19 mouse cellular contexts compared by ENCODE assay signal in the genomic region with DNA sequence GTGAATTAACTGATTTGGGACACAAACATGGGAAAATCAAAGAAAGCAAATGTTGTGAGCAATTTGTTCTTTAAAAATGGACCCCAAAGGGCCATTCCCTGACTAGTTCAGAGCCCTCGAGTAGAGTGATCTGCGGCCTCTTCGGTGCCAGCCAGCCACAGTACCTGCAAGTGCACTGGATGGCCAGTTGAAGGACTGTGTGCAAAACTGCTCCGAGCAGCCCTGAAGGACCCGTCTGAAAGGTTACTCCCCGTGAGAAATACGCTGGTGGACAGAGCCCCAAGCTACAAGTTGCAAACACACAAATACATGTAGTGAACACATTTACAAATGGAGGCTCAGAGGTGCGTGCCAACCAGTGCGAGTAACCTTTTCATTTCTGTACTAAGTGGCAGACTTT.
DNase-seq lines count a peak whose midpoint lies in the region; ATAC-seq and TF ChIP-seq lines count a peak whose summit lies in the region.
"Had no signal": no experiment of that assay in that cellular context is flagged by ENCODE, and none has a peak within 500 bp of the region (broad histone marks: within the 10 kb centered on the region; RNA-seq: fewer than 3 reads in every experiment).

No protein-coding gene starts in this region.

- H3K4me3 ChIP-seq in lung, postnatal 0 days (ENCODE audit: low read depth, low read length), result no peak overlapping the region
- no peak overlapping the region for H3K4me3 ChIP-seq in hindbrain, embryonic 15.5 days
- H3K4me3 ChIP-seq in midbrain, embryonic 14.5 days (replicated peaks; ENCODE audit: low read depth, low read length), result no peak overlapping the region
- H3K4me3 ChIP-seq: erythroblast, embryonic 14.5 days; gastrocnemius, adult 2 months; heart, embryonic 10.5 days; left cerebral cortex, adult 2 months had no signal

- no peaks in the 10 kb centered on the region for H3K36me3 ChIP-seq in lung, postnatal 0 days (ENCODE audit: insufficient read depth, low read length)
- no peaks in the 10 kb centered on the region for H3K36me3 ChIP-seq in hindbrain, embryonic 15.5 days
- peaks cover 4% of the 10 kb centered on the region; the same call in 1 of the 2 replicates for H3K36me3 ChIP-seq in midbrain, embryonic 14.5 days (ENCODE audit: control insufficient read depth, insufficient read depth, low read length)
- H3K36me3 ChIP-seq: heart, embryonic 10.5 days had no signal

- WGBS in lung, postnatal 0 days, result 55% methylated on average over 9 of the region's 9 CpGs
- WGBS in hindbrain, embryonic 15.5 days, result 41% methylated on average over 9 of the region's 9 CpGs
- WGBS in midbrain, embryonic 14.5 days, result 37% methylated on average over 9 of the region's 9 CpGs

- intact Hi-C loops in left cerebral cortex, postnatal 36 days (cut with DNase I), result loop anchor here (5.0 kb wide), 1 partner anchor 37 kb away; no protein-coding TSS in a partner anchor

- TF ChIP-seq EP300 in lung, postnatal 0 days (IDR thresholded peaks at IDR 0.05), result no peak

- DNase-seq in lung, postnatal 0 days (ENCODE audit: low spot score), result peak; percentile 26
- DNase-seq in lung, postnatal 25 days (ENCODE audit: low spot score), result no peak
- DNase-seq in midbrain, embryonic 14.5 days, result peak; percentile 65
- DNase-seq in retina, postnatal 1 day, result peak; percentile 32
- DNase-seq in left cerebral cortex, postnatal 36 days (ENCODE audit: low spot score in 2 of 2), result no peak
- no peak for DNase-seq in cerebellum, adult 9-10 months
- DNase-seq in layer of hippocampus, adult 9-11 months, result no peak
- DNase-seq: cerebellum, adult 8-10 months; gastrocnemius, adult 2 months; kidney, adult 8-10 months; thymus, postnatal 36 days had no signal

- no peaks in the 10 kb centered on the region for H3K9me3 ChIP-seq in lung, postnatal 0 days (ENCODE audit: low read length)
- H3K9me3 ChIP-seq in hindbrain, embryonic 15.5 days, result no peaks in the 10 kb centered on the region
- H3K9me3 ChIP-seq in midbrain, embryonic 14.5 days (ENCODE audit: control insufficient read depth, low read length), result no peaks in the 10 kb centered on the region
- H3K9me3 ChIP-seq: heart, embryonic 10.5 days had no signal

- no peak for TF ChIP-seq CTCF in lung, postnatal 0 days (IDR thresholded peaks at IDR 0.05)

- H3K27ac ChIP-seq in lung, postnatal 0 days (ENCODE audit: low read length), result no peak overlapping the region
- peak overlapping the region; percentile 58 for H3K27ac ChIP-seq in hindbrain, embryonic 15.5 days (replicated peaks)
- peak overlapping the region; percentile 87 for H3K27ac ChIP-seq in midbrain, embryonic 14.5 days (replicated peaks; ENCODE audit: low read depth, low read length)
- H3K27ac ChIP-seq: gastrocnemius, adult 2 months; heart, embryonic 10.5 days; left cerebral cortex, adult 2 months; liver, embryonic 14.5 days; macrophage; stomach, postnatal 0 days had no signal

- no peak overlapping the region for H3K4me2 ChIP-seq in lung, postnatal 0 days (replicated peaks; ENCODE audit: low read depth, low read length)
- no peak overlapping the region for H3K4me2 ChIP-seq in hindbrain, embryonic 15.5 days
- no peak overlapping the region for H3K4me2 ChIP-seq in midbrain, embryonic 14.5 days (ENCODE audit: low read length)

- H3K27me3 ChIP-seq in lung, postnatal 0 days (replicated peaks; ENCODE audit: insufficient read depth, low read length), result no peaks in the 10 kb centered on the region
- H3K27me3 ChIP-seq in hindbrain, embryonic 15.5 days, result no peaks in the 10 kb centered on the region
- H3K27me3 ChIP-seq in midbrain, embryonic 14.5 days (ENCODE audit: control insufficient read depth, insufficient read depth, low read length), result no peaks in the 10 kb centered on the region
- H3K27me3 ChIP-seq: Patski had no signal

- H3K4me1 ChIP-seq in lung, postnatal 0 days (ENCODE audit: insufficient read depth, low read depth, low read length), result no peaks in the 10 kb centered on the region
- peaks cover 64% of the 10 kb centered on the region for H3K4me1 ChIP-seq in hindbrain, embryonic 15.5 days (replicated peaks)
- H3K4me1 ChIP-seq in midbrain, embryonic 14.5 days (ENCODE audit: control insufficient read depth, insufficient read depth, low read length), result peaks cover 82% of the 10 kb centered on the region

- H3K9ac ChIP-seq in lung, postnatal 0 days (replicated peaks; ENCODE audit: low read depth), result no peak overlapping the region
- no peak overlapping the region for H3K9ac ChIP-seq in hindbrain, embryonic 15.5 days
- peak overlapping the region; percentile 48 for H3K9ac ChIP-seq in midbrain, embryonic 14.5 days (replicated peaks; ENCODE audit: low read length)
- H3K9ac ChIP-seq: liver, embryonic 14.5 days had no signal

- no peak for ATAC-seq in lung, postnatal 0 days
- no peak for ATAC-seq in hindbrain, embryonic 15.5 days (ENCODE audit: low FRiP score, low read depth)
- no peak; the same call in 1 of the 2 replicates for ATAC-seq in midbrain, embryonic 14.5 days (ENCODE audit: low FRiP score, low TSS enrichment)
- ATAC-seq: Patski had no signal

Comparison
In these comparisons a context has a peak if more than half of its experiments do, and no peak if none do; other contexts are left out.
1. DNase-seq: peak in lung, postnatal 0 days (single experiment), midbrain, embryonic 14.5 days (single experiment) and retina, postnatal 1 day (single experiment); none in lung, postnatal 25 days (single experiment), left cerebral cortex, postnatal 36 days (0 of 2), cerebellum, adult 9-10 months (single experiment) and layer of hippocampus, adult 9-11 months (single experiment).